Mouse (Mus musculus) kidney, adult 8-10 months (tissue): ENCODE measurements around the gene Tdg.

ENCODE experiments used
- DNase-seq, 2 experiments: peaks; one replicate each; pipeline ENCODE4 v3.0.0; 2022

Tdg gene

GRCm38 (mm10) chr10:82663289-82663688 is 33.7 kb downstream of the Tdg start:
- DNase-seq: no peak

- no peak for DNase-seq
These were observed 36.3 kb downstream of the Tdg start for GRCm38 (mm10) chr10:82665951-82666350.

- DNase-seq: peak; percentile 65 to 87
These were observed 37.0 kb downstream of the Tdg start for GRCm38 (mm10) chr10:82666436-82667234.

GRCm38 (mm10) chr10:82670205-82670604 is 40.6 kb downstream of the Tdg start:
- no peak for DNase-seq

GRCm38 (mm10) chr10:82676949-82677348 is 47.3 kb downstream of the Tdg start:
- no peak for DNase-seq

GRCm38 (mm10) chr10:82680769-82681168 is 51.1 kb downstream of the Tdg start:
- no peak for DNase-seq

GRCm38 (mm10) chr10:82681639-82682038 is 52.0 kb downstream of the Tdg start:
- no peak for DNase-seq

- no peak for DNase-seq
These were observed 55.8 kb downstream of the Tdg start for GRCm38 (mm10) chr10:82685440-82685839.

GRCm38 (mm10) chr10:82689681-82690211 is 60.1 kb downstream of the Tdg start:
- no peak for DNase-seq

- peak; percentile 6 to 7 for DNase-seq
These were observed 60.9 kb downstream of the Tdg start, which contains the start of gene Glt8d2 for GRCm38 (mm10) chr10:82690494-82690893. Glt8d2 (minus strand) TSS chr10:82690650.

- DNase-seq: no peak
These were observed 66.3 kb downstream of the Tdg start, which contains the start of gene Hcfc2 for GRCm38 (mm10) chr10:82695956-82696355. Hcfc2 (plus strand) TSS chr10:82696160.

- DNase-seq: no peak
These were observed 66.9 kb downstream of the Tdg start for GRCm38 (mm10) chr10:82696453-82697079.

- no peak for DNase-seq
These were observed 67.8 kb downstream of the Tdg start for GRCm38 (mm10) chr10:82697305-82697898.

GRCm38 (mm10) chr10:82698712-82699261 is 69.2 kb downstream of the Tdg start:
- DNase-seq: peak; percentile 82 to 89

GRCm38 (mm10) chr10:82699296-82699941 is 69.8 kb downstream of the Tdg start:
- DNase-seq: peak; percentile 6 to 9
